Mouse (Mus musculus) cerebellum, postnatal 4 days (tissue): Measurements from ENCODE around the gene Gm11037.

Experiments used
- DNase-seq, 2 experiments: peaks; one replicate each; pipeline ENCODE4 v3.0.0; 2022; ENCODE audit warnings: low spot score in 2 of 2, mixed read lengths in 1 of 2

Gene Gm11037

GRCm38 (mm10) chr2:131179246-131179886 lies 46.1 kb downstream of the Gm11037 start:
- peak in 1 of 2 experiments; percentile 71 for DNase-seq

GRCm38 (mm10) chr2:131179990-131180587 lies 46.8 kb downstream of the Gm11037 start, which contains the start of gene Cenpb:
Cenpb (minus strand) TSS chr2:131180067.
- DNase-seq: peak; percentile 70 to 91
